Mouse (Mus musculus) embryonic fibroblast, embryonic 13.5 days (primary cell): Measurements from ENCODE around the gene Zfp568.

Source experiments
- CTCF ChIP-seq: IDR thresholded peaks from 2 replicates; pipeline ENCODE4 v1.5.1; 2011; ENCODE audit warnings: mild to moderate bottlenecking, control low read depth, low read length, moderate library complexity, borderline replicate concordance; ENCODE audit not compliant: insufficient read depth
- POLR2A ChIP-seq: IDR thresholded peaks from 2 replicates; pipeline ENCODE4 v1.6.1; 2011; ENCODE audit warnings: low read depth, mild to moderate bottlenecking, control low read depth, low read length, moderate library complexity

GRCm38 (mm10) chr7:29954731-29955130 lies 29.0 kb upstream of the Zfp568 start:
- 0 out of 2 replicates have a peak, but pooled peaks have one; percentile 6 for TF ChIP-seq CTCF
- no peak for TF ChIP-seq POLR2A
